Mouse (Mus musculus) hindbrain, embryonic 13.5 days (tissue): ENCODE measurements around the gene Dnajb1. TPM values are rescaled to one million over a fixed set of nuclear protein-coding genes. Genes with fewer than 3 reads are reported as not detected.
"Not testable (repeated sequence)": the region's sequence is repeated elsewhere in the genome, so short reads cannot be mapped to it uniquely, and the experiment has no call there.

Source experiments
- ATAC-seq: fragments of 200-750 bp; cut with Nextera tagmentation; 2 replicates; pipeline ENCODE4 v1.8.0; 2017; ENCODE audit warnings: moderate TSS enrichment; ENCODE audit not compliant: low FRiP score
- H3K27ac ChIP-seq: fragments of 300-500 bp; sonication (generic); 2 replicates; pipeline ENCODE4 v1.5.1; 2015; ENCODE audit warnings: inconsistent platforms, mild to moderate bottlenecking, moderate library complexity
- H3K27me3 ChIP-seq: fragments of 300-500 bp; sonication (generic); 2 replicates; pipeline ENCODE4 v1.6.1; 2015; ENCODE audit warnings: mild to moderate bottlenecking, inconsistent platforms
- H3K36me3 ChIP-seq: fragments of 300-500 bp; sonication (generic); 2 replicates; pipeline ENCODE4 v1.6.1; 2015; ENCODE audit warnings: mild to moderate bottlenecking, inconsistent platforms
- H3K4me1 ChIP-seq: fragments of 300-500 bp; sonication (generic); replicated peaks from 2 replicates; pipeline ENCODE4 v1.6.1; 2015; ENCODE audit warnings: inconsistent platforms
- H3K4me2 ChIP-seq: fragments of 300-500 bp; sonication (generic); 2 replicates; pipeline ENCODE4 v1.6.1; 2015; ENCODE audit warnings: inconsistent platforms, mild to moderate bottlenecking, moderate library complexity
- H3K4me3 ChIP-seq: fragments of 300-500 bp; sonication (generic); 2 replicates; pipeline ENCODE4 v1.5.1; 2015; ENCODE audit warnings: mild to moderate bottlenecking, inconsistent platforms
- H3K9ac ChIP-seq: fragments of 300-500 bp; sonication (generic); 2 replicates; pipeline ENCODE4 v1.6.1; 2015; ENCODE audit warnings: mild to moderate bottlenecking, inconsistent platforms
- H3K9me3 ChIP-seq: fragments of 300-500 bp; sonication (generic); 2 replicates; pipeline ENCODE4 v1.6.1; 2016; ENCODE audit warnings: inconsistent platforms
- WGBS: fragments of 180-500 bp; shearing (Covaris S2); methylation state at CpG from one replicate; pipeline ENCODE4 v1.1.7; 2015; 5-methylcytosine and 5-hydroxymethylcytosine counted together
- polyA plus RNA-seq: library from polyadenylated mRNA; unstranded; fragments of >200 nt; fragmentation: Nextera tagmentation; extraction: Ambion mirVana; gene quantifications from 2 replicates; pipeline ENCODE4 v1.2.1, GENCODE M21; 2015

The Dnajb1 gene
- polyA plus RNA-seq, 1 experiment from 2014 or later, result 54.1 TPM

- 87% methylated on average over 8 of the region's 8 CpGs for WGBS
Observed at GRCm38 (mm10) chr8:83582226-83582625, 25.8 kb upstream of the Dnajb1 start.

GRCm38 (mm10) chr8:83583236-83583635 is 24.8 kb upstream of the Dnajb1 start:
- Histone ChIP-seq H3K27me3 (no peaks in the 10 kb centered on the region), H3K4me3 (no peak overlapping the region), H3K9ac (peak overlapping the region; percentile 16; the same call in 1 of the 2 replicates), H3K4me1 (peaks cover 83% of the 10 kb centered on the region), H3K9me3 (no peaks in the 10 kb centered on the region), H3K4me2 (no peak overlapping the region), H3K27ac (no peak overlapping the region), H3K36me3 (peaks cover 31% of the 10 kb centered on the region)
- ATAC-seq, result no peak
- 90% methylated on average over 15 of the region's 15 CpGs for WGBS

More at GRCm38 (mm10) chr8:83582226-83582625, 25.8 kb upstream of the Dnajb1 start:
- H3K9me3 ChIP-seq, result no peaks in the 10 kb centered on the region
- no peak overlapping the region for H3K9ac ChIP-seq
- no peak for ATAC-seq
- H3K4me3 ChIP-seq, result no peak overlapping the region
- peaks cover 23% of the 10 kb centered on the region for H3K36me3 ChIP-seq
- H3K4me1 ChIP-seq, result peaks cover 81% of the 10 kb centered on the region
- no peaks in the 10 kb centered on the region for H3K27me3 ChIP-seq
- no peak overlapping the region for H3K27ac ChIP-seq
- H3K4me2 ChIP-seq, result no peak overlapping the region

GRCm38 (mm10) chr8:83584771-83585170 is 23.2 kb upstream of the Dnajb1 start:
- peaks cover 83% of the 10 kb centered on the region for H3K4me1 ChIP-seq
- no peaks in the 10 kb centered on the region for H3K27me3 ChIP-seq
- H3K9me3 ChIP-seq, result no peaks in the 10 kb centered on the region
- no peak overlapping the region for H3K9ac ChIP-seq
- peaks cover 34% of the 10 kb centered on the region for H3K36me3 ChIP-seq
- no peak overlapping the region for H3K4me3 ChIP-seq
- no peak overlapping the region for H3K4me2 ChIP-seq
- H3K27ac ChIP-seq, result no peak overlapping the region
- 86% methylated on average over 1 of the region's 1 CpGs for WGBS
- no peak for ATAC-seq

GRCm38 (mm10) chr8:83585333-83585732 is 22.7 kb upstream of the Dnajb1 start:
- Histone ChIP-seq H3K9ac (no peak overlapping the region), H3K4me1 (peaks cover 83% of the 10 kb centered on the region)

GRCm38 (mm10) chr8:83587644-83588043 is 20.3 kb upstream of the Dnajb1 start:
- H3K9me3 ChIP-seq, result no peaks in the 10 kb centered on the region
- H3K27me3 ChIP-seq, result no peaks in the 10 kb centered on the region
- peaks cover 86% of the 10 kb centered on the region for H3K4me1 ChIP-seq
- no peak overlapping the region for H3K4me2 ChIP-seq
- whole genome bisulfite sequencing, result 90% methylated on average over 6 of the region's 6 CpGs
- no peak for ATAC-seq
- no peak overlapping the region for H3K27ac ChIP-seq
- H3K4me3 ChIP-seq, result no peak overlapping the region
- H3K9ac ChIP-seq, result no peak overlapping the region; the same call in 1 of the 2 replicates
- peaks cover 38% of the 10 kb centered on the region for H3K36me3 ChIP-seq

More at GRCm38 (mm10) chr8:83585333-83585732, 22.7 kb upstream of the Dnajb1 start:
- Histone ChIP-seq H3K9me3 (no peaks in the 10 kb centered on the region), H3K27ac (no peak overlapping the region), H3K4me2 (no peak overlapping the region), H3K4me3 (no peak overlapping the region), H3K27me3 (no peaks in the 10 kb centered on the region), H3K36me3 (peaks cover 38% of the 10 kb centered on the region)
- no peak for ATAC-seq
- WGBS, result 90% methylated on average over 3 of the region's 3 CpGs

GRCm38 (mm10) chr8:83588886-83589285 is 19.1 kb upstream of the Dnajb1 start:
- no peak overlapping the region for H3K27ac ChIP-seq
- no peak overlapping the region for H3K4me3 ChIP-seq
- 94% methylated on average over 5 of the region's 5 CpGs for WGBS
- peaks cover 82% of the 10 kb centered on the region for H3K4me1 ChIP-seq
- H3K36me3 ChIP-seq, result peaks cover 32% of the 10 kb centered on the region
- no peaks in the 10 kb centered on the region for H3K9me3 ChIP-seq
- ATAC-seq, result no peak
- H3K4me2 ChIP-seq, result no peak overlapping the region
- H3K9ac ChIP-seq, result no peak overlapping the region
- no peaks in the 10 kb centered on the region for H3K27me3 ChIP-seq

GRCm38 (mm10) chr8:83590488-83591023 is 17.4 kb upstream of the Dnajb1 start:
- WGBS, result 86% methylated on average over 7 of the region's 7 CpGs
- H3K27me3 ChIP-seq, result no peaks in the 10 kb centered on the region
- H3K27ac ChIP-seq, result no peak overlapping the region
- peaks cover 69% of the 10 kb centered on the region for H3K4me1 ChIP-seq
- H3K9me3 ChIP-seq, result no peaks in the 10 kb centered on the region
- H3K36me3 ChIP-seq, result peaks cover 24% of the 10 kb centered on the region
- H3K4me2 ChIP-seq, result peak overlapping the region; percentile 90
- 0 out of 2 replicates have a peak overlapping the region, but pooled peaks have one; percentile 98 for H3K4me3 ChIP-seq
- ATAC-seq, result no peak
- H3K9ac ChIP-seq, result peak overlapping the region; percentile 39; the same call in 1 of the 2 replicates

GRCm38 (mm10) chr8:83592682-83593081 is 15.3 kb upstream of the Dnajb1 start:
- no peak overlapping the region for H3K27ac ChIP-seq
- peak overlapping the region; percentile 98 for H3K4me3 ChIP-seq
- ATAC-seq, result no peak
- peaks cover 12% of the 10 kb centered on the region for H3K36me3 ChIP-seq
- H3K9ac ChIP-seq, result peak overlapping the region; percentile 98
- peak overlapping the region; percentile 90 for H3K4me2 ChIP-seq
- no peaks in the 10 kb centered on the region for H3K27me3 ChIP-seq
- WGBS, result 57% methylated on average over 3 of the region's 3 CpGs
- no peaks in the 10 kb centered on the region for H3K9me3 ChIP-seq
- H3K4me1 ChIP-seq, result peaks cover 58% of the 10 kb centered on the region

GRCm38 (mm10) chr8:83593325-83594166 is 14.4 kb upstream of the Dnajb1 start:
- Histone ChIP-seq H3K9me3 (no peaks in the 10 kb centered on the region), H3K27me3 (no peaks in the 10 kb centered on the region), H3K36me3 (0 out of 2 replicates have a peak, but pooled peaks cover 5% of the 10 kb centered on the region), H3K4me3 (peak overlapping the region; percentile 98), H3K4me1 (peaks cover 49% of the 10 kb centered on the region), H3K27ac (peak overlapping the region; percentile 95), H3K4me2 (peak overlapping the region; percentile 90), H3K9ac (peak overlapping the region; percentile 98)
- no peak for ATAC-seq
- WGBS, result 4% methylated on average over 22 of the region's 22 CpGs

- WGBS, result under 1% methylated on average over 43 of the region's 43 CpGs
- H3K27me3 ChIP-seq, result no peaks in the 10 kb centered on the region
- H3K27ac ChIP-seq, result peak overlapping the region; percentile 95
- H3K36me3 ChIP-seq, result 0 out of 2 replicates have a peak, but pooled peaks cover 5% of the 10 kb centered on the region
- peak overlapping the region; percentile 98 for H3K9ac ChIP-seq
- H3K9me3 ChIP-seq, result no peaks in the 10 kb centered on the region
- peak; percentile 98 for ATAC-seq
- H3K4me1 ChIP-seq, result peaks cover 41% of the 10 kb centered on the region
- H3K4me3 ChIP-seq, result peak overlapping the region; percentile 98
- peak overlapping the region; percentile 90 for H3K4me2 ChIP-seq
Observed at GRCm38 (mm10) chr8:83594167-83595049, 13.6 kb upstream of the Dnajb1 start.

- ATAC-seq, result not testable (repeated sequence)
- WGBS, result 58% methylated on average over 3 of the region's 3 CpGs
Observed at GRCm38 (mm10) chr8:83595050-83595345, 13.0 kb upstream of the Dnajb1 start.

GRCm38 (mm10) chr8:83596369-83596768 is 11.6 kb upstream of the Dnajb1 start:
- H3K27me3 ChIP-seq, result no peaks in the 10 kb centered on the region
- no peaks in the 10 kb centered on the region for H3K9me3 ChIP-seq
- H3K27ac ChIP-seq, result no peak overlapping the region
- H3K4me2 ChIP-seq, result no peak overlapping the region
- 17% methylated on average over 3 of the region's 3 CpGs for WGBS
- H3K4me3 ChIP-seq, result no peak overlapping the region
- H3K4me1 ChIP-seq, result peaks cover 21% of the 10 kb centered on the region
- H3K36me3 ChIP-seq, result no peaks in the 10 kb centered on the region
- H3K9ac ChIP-seq, result no peak overlapping the region
- ATAC-seq, result no peak

More at GRCm38 (mm10) chr8:83595050-83595345, 13.0 kb upstream of the Dnajb1 start:
- H3K9me3 ChIP-seq, H3K36me3 ChIP-seq, H3K27me3 ChIP-seq: not testable (repeated sequence)
- Histone ChIP-seq H3K4me1 (peaks cover 35% of the 10 kb centered on the region), H3K4me3 (peak overlapping the region; percentile 98), H3K4me2 (peak overlapping the region; percentile 90), H3K9ac (peak overlapping the region; percentile 66), H3K27ac (peak overlapping the region; percentile 95)
